Mouse (Mus musculus): ENCODE measurements around the gene Stk4.
"Not testable (repeated sequence)": the region's sequence is repeated elsewhere in the genome, so short reads cannot be mapped to it uniquely, and the experiment has no call there.

Stk4 gene

GRCm38 (mm10) chr2:164070142-164070764, at the start of gene Stk4:
TSS of gene Stk4 (plus strand) at chr2:164070322.
- DNase-seq (ENCODE audit: low read depth, low spot score) = no peak

GRCm38 (mm10) chr2:164022104-164022503, 48.0 kb upstream of the Stk4 start:
- DNase-seq (ENCODE audit: low read depth, low spot score) = no peak

GRCm38 (mm10) chr2:164025150-164025549, 45.0 kb upstream of the Stk4 start, which contains the start of gene Pabpc1l:
TSS of gene Pabpc1l (plus strand) at chr2:164025450.
- no peak for DNase-seq (ENCODE audit: low read depth, low spot score)

GRCm38 (mm10) chr2:164031147-164031546, 39.0 kb upstream of the Stk4 start:
- DNase-seq (ENCODE audit: low read depth, low spot score) = no peak

GRCm38 (mm10) chr2:164032973-164033372, 37.1 kb upstream of the Stk4 start:
- no peak for DNase-seq (ENCODE audit: low read depth, low spot score)

- DNase-seq (ENCODE audit: low read depth, low spot score) = no peak
Measured at GRCm38 (mm10) chr2:164036520-164037019, 33.6 kb upstream of the Stk4 start.

GRCm38 (mm10) chr2:164038407-164039028, 31.6 kb upstream of the Stk4 start:
- DNase-seq (ENCODE audit: low read depth, low spot score) = no peak

GRCm38 (mm10) chr2:164040949-164041348, 29.2 kb upstream of the Stk4 start:
- DNase-seq (ENCODE audit: low read depth, low spot score) = peak; percentile 18

GRCm38 (mm10) chr2:164041523-164041922, 28.6 kb upstream of the Stk4 start:
- DNase-seq (ENCODE audit: low read depth, low spot score) = no peak

GRCm38 (mm10) chr2:164047197-164047690, 22.9 kb upstream of the Stk4 start:
- DNase-seq (ENCODE audit: low read depth, low spot score) = no peak

GRCm38 (mm10) chr2:164053767-164054166, 16.4 kb upstream of the Stk4 start:
- DNase-seq (ENCODE audit: low read depth, low spot score) = peak; percentile 63

GRCm38 (mm10) chr2:164054671-164055070, 15.5 kb upstream of the Stk4 start:
- no peak for DNase-seq (ENCODE audit: low read depth, low spot score)

GRCm38 (mm10) chr2:164059634-164060235, 10.4 kb upstream of the Stk4 start:
- no peak for DNase-seq (ENCODE audit: low read depth, low spot score)

- peak; percentile 95 for DNase-seq (ENCODE audit: low read depth, low spot score)
Measured at GRCm38 (mm10) chr2:164070765-164071436, 779 bp downstream of the Stk4 start, which contains the start of gene Tomm34. TSS of gene Tomm34 (minus strand) at chr2:164071169.

- not testable (repeated sequence) for DNase-seq (ENCODE audit: low read depth, low spot score)
Measured at GRCm38 (mm10) chr2:164071437-164071820, 1.3 kb downstream of the Stk4 start.

GRCm38 (mm10) chr2:164072109-164072508, 2.0 kb downstream of the Stk4 start:
- no peak for DNase-seq (ENCODE audit: low read depth, low spot score)

GRCm38 (mm10) chr2:164073120-164073519, 3.0 kb downstream of the Stk4 start:
- no peak for DNase-seq (ENCODE audit: low read depth, low spot score)

GRCm38 (mm10) chr2:164073918-164074578, 3.9 kb downstream of the Stk4 start:
- peak; percentile 94 for DNase-seq (ENCODE audit: low read depth, low spot score)

GRCm38 (mm10) chr2:164075088-164075487, 5.0 kb downstream of the Stk4 start:
- no peak for DNase-seq (ENCODE audit: low read depth, low spot score)

- DNase-seq (ENCODE audit: low read depth, low spot score) = no peak
Measured at GRCm38 (mm10) chr2:164076874-164077425, 6.8 kb downstream of the Stk4 start.

GRCm38 (mm10) chr2:164077875-164078274, 7.8 kb downstream of the Stk4 start:
- DNase-seq (ENCODE audit: low read depth, low spot score) = no peak
